In genomic region chr15:96640291-96640985, GRCm38 (mm10) we compare ENCODE assay signal across 7 mouse cellular contexts. TPM values are rescaled to one million over a fixed set of nuclear protein-coding genes. Genes with fewer than 3 reads are reported as not detected.
A peak's percentile ranks its signal among the peaks of the same experiment; 100 is the strongest.
DNase-seq lines count a peak whose midpoint lies in the region; ATAC-seq and TF ChIP-seq lines count a peak whose summit lies in the region.

No protein-coding gene starts in this region.

- H3K9me3 ChIP-seq in liver, embryonic 16.5 days (replicated peaks; ENCODE audit: control insufficient read depth, low read length) = no peaks in the 10 kb centered on the region

- 42% methylated on average over 16 of the region's 16 CpGs for WGBS in lung, adult 2 months
- 8% methylated on average over 16 of the region's 16 CpGs for WGBS in liver, embryonic 16.5 days (ENCODE audit: insufficient replicate concordance)

- H3K4me3 ChIP-seq in lung, adult 2 months (replicated peaks; ENCODE audit: extremely low read depth, low read depth, low read length) = peak overlapping the region; percentile 20
- H3K4me3 ChIP-seq in liver, embryonic 16.5 days (ENCODE audit: low read depth, low read length) = peak overlapping the region; percentile 73

- no peak overlapping the region for H3K27ac ChIP-seq in liver, embryonic 16.5 days (ENCODE audit: low read length)

- H3K36me3 ChIP-seq in liver, embryonic 16.5 days (ENCODE audit: control insufficient read depth, insufficient read depth) = no peaks in the 10 kb centered on the region; the same call in 1 of the 2 replicates

- no peaks in the 10 kb centered on the region for H3K27me3 ChIP-seq in liver, embryonic 16.5 days (ENCODE audit: control insufficient read depth, insufficient read depth, low read depth, low read length)

- no peak for TF ChIP-seq POLR2A in lung, adult 2 months (IDR thresholded peaks at IDR 0.05; ENCODE audit: borderline replicate concordance, extremely low read depth, low read depth, low read length)

- TF ChIP-seq CTCF in lung, adult 2 months (IDR thresholded peaks at IDR 0.05; ENCODE audit: insufficient read depth, low read length) = no peak

- intact Hi-C loops in heart, postnatal 10 days (cut with DNase I) = loop anchor here (5.0 kb wide), 2 partner anchors 38 to 73 kb away; no protein-coding TSS in a partner anchor

- H3K4me1 ChIP-seq in lung, adult 2 months (ENCODE audit: control insufficient read depth, insufficient read depth, low read length) = peaks cover 6% of the 10 kb centered on the region; the same call in 1 of the 2 replicates
- peaks cover 19% of the 10 kb centered on the region for H3K4me1 ChIP-seq in liver, embryonic 16.5 days (ENCODE audit: control insufficient read depth, low read depth, low read length)

- DNase-seq in lung, adult 2 months = no peak
- no peak for DNase-seq in lung, postnatal 10 days
- peak; percentile 35 to 47 for DNase-seq in cerebellum, postnatal 14 days
- peak; percentile 31 to 33 for DNase-seq in heart, postnatal 10 days

- peak overlapping the region; percentile 93 for H3K4me2 ChIP-seq in liver, embryonic 16.5 days (ENCODE audit: low read depth, low read length)

- ATAC-seq in liver, embryonic 16.5 days (ENCODE audit: low read depth) = 0 out of 2 replicates have a peak, but pooled peaks have one; percentile 22
- ATAC-seq in neutrophil, adult 5-6 weeks (ENCODE audit: extremely low read depth, insufficient number of reproducible peaks, low FRiP score, poor library complexity, severe bottlenecking) = peak; percentile 28; the same call in 1 of the 2 replicates
- no peak for ATAC-seq in erythroid progenitor cell, adult 5-6 weeks (replicated peaks; ENCODE audit: low FRiP score, poor library complexity, severe bottlenecking)

- peak overlapping the region; percentile 69 for H3K9ac ChIP-seq in liver, embryonic 16.5 days (ENCODE audit: low read depth, low read length)

RNA-seq across cellular contexts. Expression of gene Slc38a1, which starts 2.3 kb away (rescaled TPM):
- polyA plus RNA-seq in lung, adult 2 months (2012; rRNA removed) = 17.6 and 19.9 TPM in 2 replicates
- 10 to 100 TPM; 51.6 to 60.4 TPM for total RNA-seq in heart, postnatal 10 days (2021)
- 12.3 and 13.4 TPM in 2 replicates for polyA plus RNA-seq in liver, embryonic 16.5 days (2015; fragmentation: Nextera tagmentation; extraction: Ambion mirVana)
- total RNA-seq in neutrophil, adult 5-6 weeks (2017) = 134 and 139 TPM in 2 replicates
- total RNA-seq in erythroid progenitor cell, adult 5-6 weeks (2015; ENCODE audit: low replicate concordance) = 10.8 and 13.0 TPM in 2 replicates
- 7.4 and 11.2 TPM in 2 replicates for total RNA-seq in erythroid progenitor cell, adult 5-6 weeks (2017; ENCODE audit: low replicate concordance)

RNA-seq across cellular contexts. Expression of gene Slc38a2, which starts 59.1 kb away (rescaled TPM):
- polyA plus RNA-seq in lung, adult 2 months (2012; rRNA removed) = 23.0 and 37.9 TPM in 2 replicates
- 100 to 1,000 TPM; 312 to 340 TPM for total RNA-seq in heart, postnatal 10 days (2021)
- polyA plus RNA-seq in liver, embryonic 16.5 days (2015; fragmentation: Nextera tagmentation; extraction: Ambion mirVana) = 37.9 and 38.8 TPM in 2 replicates
- 136 and 139 TPM in 2 replicates for total RNA-seq in neutrophil, adult 5-6 weeks (2017)
- total RNA-seq in erythroid progenitor cell, adult 5-6 weeks (2015; ENCODE audit: low replicate concordance) = 58.0 and 85.9 TPM in 2 replicates
- 38.4 and 47.4 TPM in 2 replicates for total RNA-seq in erythroid progenitor cell, adult 5-6 weeks (2017; ENCODE audit: low replicate concordance)

Comparison
In these comparisons a context has a peak if more than half of its experiments do, and no peak if none do; other contexts are left out.
1. DNase-seq: peak in cerebellum, postnatal 14 days (2 of 2) and heart, postnatal 10 days (2 of 2); none in lung, adult 2 months (single experiment) and lung, postnatal 10 days (single experiment).